Mouse (Mus musculus) left cerebral cortex, adult 9 months (tissue): ENCODE results near the gene Ogdhl.

ENCODE experiments used
- DNase-seq, 2 experiments: peaks; one replicate each; pipeline ENCODE4 v3.0.0; 2022; ENCODE audit warnings: low spot score in 2 of 2

Gene Ogdhl

DNA sequence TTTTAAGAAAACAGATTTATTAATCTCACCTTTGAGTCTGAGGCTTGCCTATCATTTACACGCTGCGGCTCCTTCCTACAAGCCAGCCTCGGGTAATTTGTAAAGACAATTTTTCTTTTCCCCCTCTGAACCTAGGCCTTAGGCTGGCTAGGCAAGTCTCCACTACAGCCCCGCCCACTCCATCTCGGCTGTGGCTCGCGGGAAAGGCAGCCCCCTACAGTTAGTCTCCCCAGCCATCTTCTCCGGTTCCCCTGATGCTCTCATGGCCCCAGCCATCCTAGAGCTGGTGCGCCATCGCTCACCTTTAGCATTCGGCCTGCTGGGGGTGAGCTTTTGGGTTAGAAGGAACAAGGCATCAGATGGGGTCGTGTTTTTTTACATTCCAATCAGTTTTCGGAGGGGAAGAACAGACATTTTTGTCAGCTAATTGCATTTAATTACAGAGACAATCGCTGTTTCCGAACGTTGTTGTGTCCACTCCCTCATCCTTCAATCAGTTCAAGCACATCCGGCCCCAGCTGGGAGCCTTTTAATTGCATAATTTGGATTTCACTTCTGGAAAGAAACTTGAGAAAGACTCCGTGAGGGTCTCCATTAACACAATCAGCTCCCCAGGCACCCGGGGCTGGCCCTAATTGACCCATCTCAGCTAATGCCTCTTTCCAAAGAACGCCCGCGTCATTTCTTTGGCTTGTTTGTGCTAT, 57.7 kb downstream of the Ogdhl start:
- no peak for DNase-seq

DNA sequence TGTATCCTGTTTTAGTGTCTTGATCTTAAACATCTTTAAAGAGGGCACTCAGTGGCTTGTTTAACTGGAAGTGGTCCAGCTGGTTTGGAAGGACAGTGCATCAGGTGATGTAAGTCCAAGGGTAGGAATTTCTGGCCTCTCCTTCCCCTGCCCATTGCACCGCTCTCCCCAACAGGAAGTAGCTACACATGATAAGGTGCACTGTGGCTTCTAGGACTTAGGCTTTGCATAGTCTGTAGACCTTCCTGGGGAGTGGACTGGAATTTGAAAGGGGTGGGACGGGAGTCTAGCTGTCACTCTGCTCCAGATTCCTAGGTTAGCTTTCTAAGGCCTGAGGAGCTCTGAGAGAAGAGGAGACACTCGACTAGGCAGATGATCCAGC, 58.3 kb downstream of the Ogdhl start:
- no peak for DNase-seq

DNA sequence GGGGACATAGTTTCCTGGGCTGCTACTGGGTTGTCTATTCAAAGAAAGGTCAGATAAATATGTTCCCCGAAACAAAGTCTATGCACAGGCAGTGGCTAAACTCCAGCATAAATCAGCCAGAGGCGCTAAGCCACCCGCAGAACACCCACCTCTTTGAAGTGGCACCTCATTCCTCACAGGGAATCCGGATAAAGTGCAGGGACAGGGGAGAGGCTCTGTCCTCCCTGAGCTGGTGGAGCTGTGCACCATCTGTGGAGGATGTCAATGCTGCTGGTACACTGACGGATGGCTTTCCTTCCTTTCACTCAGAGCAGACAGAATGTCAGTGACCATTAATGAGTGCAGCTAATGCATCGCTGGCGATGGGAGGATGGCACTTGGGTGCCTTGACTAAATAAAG, 59.2 kb downstream of the Ogdhl start:
- no peak for DNase-seq

DNA sequence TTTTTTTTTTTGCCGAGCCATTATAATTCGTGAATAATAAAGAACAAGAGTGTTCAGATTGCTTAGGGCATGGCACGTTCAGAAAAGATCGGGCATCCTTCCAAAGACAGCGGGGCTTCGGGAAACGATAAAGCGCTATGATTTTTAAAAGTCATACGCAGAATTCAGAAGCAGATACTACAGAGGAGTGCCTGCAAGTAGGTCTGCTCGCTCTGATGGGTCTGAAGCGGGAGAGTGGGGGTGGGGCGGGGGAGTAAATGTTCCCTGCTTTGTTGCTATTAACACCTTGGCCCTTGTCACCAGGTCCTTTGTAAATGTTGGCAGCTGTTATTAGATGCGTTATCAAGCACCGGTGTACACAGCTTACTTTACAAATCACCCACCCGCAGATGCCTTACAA, 59.8 kb downstream of the Ogdhl start:
- DNase-seq: no peak

DNA sequence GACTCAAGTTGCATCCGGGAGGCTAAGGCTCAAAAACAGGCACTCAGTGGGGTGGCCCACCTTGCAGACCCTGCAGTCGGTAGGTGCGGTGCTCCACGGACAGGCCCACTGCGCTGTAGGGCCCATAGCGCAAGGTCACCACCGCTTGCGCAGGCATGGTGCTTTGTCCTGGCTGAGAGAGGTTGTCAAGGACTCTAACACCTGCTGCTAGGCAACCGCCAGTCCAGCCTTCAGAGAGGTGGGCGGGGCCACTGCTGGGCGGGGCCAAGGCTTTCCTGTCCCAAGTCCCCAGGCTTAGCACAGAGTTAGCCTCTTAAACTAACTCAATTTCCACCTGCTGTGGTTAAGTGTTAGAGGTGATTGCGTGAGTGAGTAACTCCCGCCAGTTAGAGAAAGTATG, 66.4 kb downstream of the Ogdhl start, which contains the start of gene 1700024G13Rik:
TSS of gene 1700024G13Rik (minus strand) at position 196 of the 400 bp plus-strand sequence.
- no peak for DNase-seq
